Mouse (Mus musculus) monocyte, adult 59 days (primary cell): ENCODE results near the gene Zfp65. TPM values are rescaled to one million over a fixed set of nuclear protein-coding genes. Genes with fewer than 3 reads are reported as not detected.

Experiments used
- total RNA-seq, 2 experiments: library from RNA; stranded (reverse); gene quantifications; one replicate each; pipeline ENCODE4 v1.2.4; 2023

Zfp65 gene
- 10 to 100 TPM; 10.8 to 12.0 TPM for total RNA-seq

DNA sequence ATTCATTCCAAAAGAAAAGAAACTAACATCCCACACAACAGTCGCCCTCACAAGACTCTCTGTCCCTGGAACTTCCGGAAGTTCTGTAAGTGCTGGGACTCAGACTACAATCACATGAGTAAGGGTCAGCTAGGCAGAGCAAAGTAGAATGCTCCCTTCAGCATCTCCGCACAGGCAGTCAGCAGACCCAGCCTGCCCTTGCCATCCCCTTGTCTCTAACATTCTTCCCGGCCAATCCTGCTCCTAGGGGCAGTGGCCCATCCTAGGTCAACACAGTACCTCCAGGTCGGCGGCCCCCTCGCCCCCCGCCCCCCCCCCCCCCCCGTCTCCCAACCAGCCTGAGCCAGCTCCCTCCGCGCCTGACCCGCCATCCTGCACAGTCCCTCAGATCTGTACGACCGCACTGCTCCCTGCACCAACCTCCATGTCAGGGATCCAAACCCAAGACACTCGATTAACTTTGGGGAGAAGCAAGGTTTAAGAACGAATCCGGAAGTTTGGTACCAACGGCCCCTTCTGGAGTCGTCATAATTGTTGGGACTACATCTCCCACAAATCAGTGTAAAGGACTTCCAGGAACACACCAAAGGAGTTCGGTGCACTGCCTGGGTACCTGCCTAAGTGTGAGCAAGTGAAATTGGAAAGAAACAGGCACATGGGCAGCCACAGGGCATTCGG lies at the start of gene Zfp65:
TSS of gene Zfp65 (minus strand) at position 533 of the 678 bp plus-strand sequence.

DNA sequence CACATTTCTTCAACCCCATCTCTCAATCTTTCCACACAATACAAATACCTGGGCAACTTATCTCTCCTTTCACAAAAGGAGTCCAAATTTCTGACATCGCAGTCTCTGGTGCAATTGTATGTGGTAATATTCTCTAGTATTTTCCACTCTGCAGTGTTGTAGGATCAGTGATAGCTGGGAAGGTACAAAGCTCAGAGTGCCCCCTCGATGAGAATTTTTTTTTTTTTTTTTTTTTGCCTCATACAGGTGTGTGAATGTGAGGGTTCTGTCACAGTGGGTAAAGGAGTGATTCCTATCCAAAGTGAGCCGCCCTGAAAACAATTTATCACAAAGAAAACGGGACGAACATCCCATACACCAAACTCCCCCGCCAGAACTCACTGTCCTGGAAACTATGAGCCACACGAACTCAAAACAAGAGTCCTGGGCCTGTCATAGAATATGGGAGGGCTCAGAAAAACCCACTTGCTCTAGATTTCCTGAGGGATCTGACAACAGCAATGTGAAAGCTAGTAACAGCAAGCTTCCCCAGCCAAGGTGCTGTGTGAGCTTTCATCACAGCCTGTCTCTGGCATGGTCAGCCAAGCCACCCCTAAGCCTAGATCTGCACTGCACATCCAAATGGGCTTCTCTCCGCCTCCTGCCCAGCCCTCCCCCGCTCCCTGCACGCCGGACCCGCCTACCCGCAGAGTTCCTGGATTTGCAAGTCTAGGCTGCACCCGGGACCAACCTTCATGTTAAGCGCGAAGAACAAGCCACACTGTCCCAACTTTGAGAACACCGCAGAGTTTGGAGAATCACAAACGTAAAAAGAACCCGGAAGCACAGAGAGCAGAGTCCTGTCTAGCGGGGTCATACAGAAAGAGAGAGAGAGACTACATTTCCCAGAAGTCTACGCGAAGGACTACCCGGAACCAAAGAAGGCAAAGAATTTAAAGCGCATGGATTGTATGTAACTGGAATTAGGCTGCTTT lies 25.6 kb upstream of the Zfp65 start, which contains the start of gene Zfp85:
TSS of gene Zfp85 (minus strand) at position 896 of the 974 bp plus-strand sequence.

DNA sequence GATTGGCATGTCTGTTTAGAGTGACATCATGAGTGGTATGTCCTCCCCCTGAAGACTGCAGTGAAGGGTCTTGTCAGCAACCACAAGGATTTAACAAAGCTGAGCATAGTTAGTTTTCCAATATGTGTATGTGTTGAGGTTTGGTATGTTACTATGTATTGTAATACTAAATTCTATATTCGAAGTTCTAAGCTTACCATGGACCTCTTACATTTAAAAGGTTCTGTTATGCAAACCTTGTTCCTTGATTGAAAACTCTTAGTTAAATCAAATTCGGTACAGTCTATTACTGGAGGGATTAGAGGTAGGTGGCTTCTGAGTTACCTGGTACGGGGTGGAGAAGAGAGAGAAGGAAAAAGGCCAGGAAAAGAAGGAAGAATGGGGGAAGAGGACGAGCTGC lies 42.0 kb downstream of the Zfp65 start, which contains the start of gene Zfp738:
TSS of gene Zfp738 (minus strand) at position 101 of the 400 bp plus-strand sequence.

Other genes with a start within 250 kb of the Zfp65 start
- gene Zfp874b, start 244.9 kb downstream of the Zfp65 start, total RNA-seq: 10 to 100 TPM in 1 of 2 experiments, 1 to 10 TPM in 1; 8.6 to 12.8 TPM
- 1 to 10 TPM; 5.3 to 7.2 TPM for gene Zfp58, start 228.6 kb downstream of the Zfp65 start, total RNA-seq
- 1 to 10 TPM in 1 of 2 experiments, not detected in 1; 2.2 TPM for gene Gm26965, start 203.0 kb downstream of the Zfp65 start, total RNA-seq
- 10 to 100 TPM; 15.1 to 20.6 TPM for gene Zfp87, start 203.0 kb downstream of the Zfp65 start, total RNA-seq
- 1 to 10 TPM; 6.6 to 6.9 TPM for gene Zfp748, start 175.3 kb downstream of the Zfp65 start, total RNA-seq
- gene Zfp729b, start 119.5 kb downstream of the Zfp65 start, total RNA-seq: 10 to 100 TPM; 11.9 to 13.8 TPM
- gene Gm49345, start 91.4 kb downstream of the Zfp65 start, total RNA-seq: 1 to 10 TPM in 1 of 2 experiments, not detected in 1; 2.1 TPM
- gene Zfp729a, start 91.4 kb downstream of the Zfp65 start, total RNA-seq: 10 to 100 TPM; 10.1 to 11.9 TPM
- gene Zfp738, start 42.1 kb downstream of the Zfp65 start, total RNA-seq: 10 to 100 TPM in 1 of 2 experiments, 1 to 10 TPM in 1; 7.5 to 10.5 TPM
- gene Zfp85, start 26.1 kb upstream of the Zfp65 start, total RNA-seq: 1 to 10 TPM; 1.9 to 3.7 TPM
- gene Zfp493, start 50.5 kb upstream of the Zfp65 start, total RNA-seq: 1 to 10 TPM in 1 of 2 experiments, under 1 TPM in 1; 0.52 to 1.8 TPM
- 1 to 10 TPM; 2.1 to 2.5 TPM for gene Zfp273, start 84.6 kb upstream of the Zfp65 start, total RNA-seq
- gene Gm10037, start 101.9 kb upstream of the Zfp65 start, total RNA-seq: not detected
- gene BC048507, start 134.2 kb upstream of the Zfp65 start, total RNA-seq: not detected